In genomic region chr6:100437980-100438379, GRCm38 (mm10) we compare ENCODE assay signal across 7 mouse cellular contexts.
DNase-seq lines count a peak whose midpoint lies in the region; ATAC-seq lines count a peak whose summit lies in the region.

No protein-coding gene starts in this region.

- WGBS in lung, embryonic 15.5 days = 26% methylated on average over 5 of the region's 5 CpGs
- WGBS in hindbrain, embryonic 12.5 days = 34% methylated on average over 5 of the region's 5 CpGs
- WGBS in liver, embryonic 15.5 days (ENCODE audit: insufficient replicate concordance) = 21% methylated on average over 5 of the region's 5 CpGs
- 34% methylated on average over 5 of the region's 5 CpGs for WGBS in stomach, embryonic 15.5 days

- H3K4me2 ChIP-seq in lung, embryonic 15.5 days = peak overlapping the region; percentile 53; the same call in 1 of the 2 replicates
- peak overlapping the region; percentile 52 for H3K4me2 ChIP-seq in hindbrain, embryonic 12.5 days (replicated peaks)
- H3K4me2 ChIP-seq in liver, embryonic 15.5 days = peak overlapping the region; percentile 47; the same call in 1 of the 2 replicates
- H3K4me2 ChIP-seq in stomach, embryonic 15.5 days = peak overlapping the region; percentile 49

- ATAC-seq in lung, embryonic 15.5 days (ENCODE audit: borderline replicate concordance, extremely low read depth, low FRiP score, low TSS enrichment) = no peak
- no peak for ATAC-seq in hindbrain, embryonic 12.5 days (ENCODE audit: low FRiP score)
- no peak for ATAC-seq in liver, embryonic 15.5 days (ENCODE audit: insufficient read depth)
- ATAC-seq in stomach, embryonic 15.5 days (ENCODE audit: insufficient read depth, low FRiP score, low read depth) = no peak

- no peak for DNase-seq in lung, postnatal 14 days
- DNase-seq in cerebellum, postnatal 14 days = no peak
- no peak for DNase-seq in frontal cortex, postnatal 14 days (ENCODE audit: low spot score in 2 of 2)

- H3K4me3 ChIP-seq in lung, embryonic 15.5 days = no peak overlapping the region
- no peak overlapping the region for H3K4me3 ChIP-seq in hindbrain, embryonic 12.5 days
- H3K4me3 ChIP-seq in liver, embryonic 15.5 days (replicated peaks) = no peak overlapping the region
- H3K4me3 ChIP-seq in stomach, embryonic 15.5 days (replicated peaks) = no peak overlapping the region

- no peaks in the 10 kb centered on the region for H3K9me3 ChIP-seq in lung, embryonic 15.5 days
- H3K9me3 ChIP-seq in hindbrain, embryonic 12.5 days (replicated peaks) = no peaks in the 10 kb centered on the region
- no peaks in the 10 kb centered on the region for H3K9me3 ChIP-seq in liver, embryonic 15.5 days (replicated peaks)
- H3K9me3 ChIP-seq in stomach, embryonic 15.5 days = no peaks in the 10 kb centered on the region

- H3K4me1 ChIP-seq in lung, embryonic 15.5 days = peaks cover 16% of the 10 kb centered on the region
- peaks cover 24% of the 10 kb centered on the region for H3K4me1 ChIP-seq in hindbrain, embryonic 12.5 days
- H3K4me1 ChIP-seq in liver, embryonic 15.5 days (replicated peaks) = peaks cover under 1% of the 10 kb centered on the region; the same call in 1 of the 2 replicates
- H3K4me1 ChIP-seq in stomach, embryonic 15.5 days = peaks cover 12% of the 10 kb centered on the region; the same call in 1 of the 2 replicates

- H3K27ac ChIP-seq in lung, embryonic 15.5 days = no peak overlapping the region
- H3K27ac ChIP-seq in hindbrain, embryonic 12.5 days = no peak overlapping the region
- H3K27ac ChIP-seq in liver, embryonic 15.5 days (replicated peaks) = no peak overlapping the region
- no peak overlapping the region for H3K27ac ChIP-seq in stomach, embryonic 15.5 days

- no peak overlapping the region for H3K9ac ChIP-seq in lung, embryonic 15.5 days
- no peak overlapping the region for H3K9ac ChIP-seq in hindbrain, embryonic 12.5 days
- H3K9ac ChIP-seq in liver, embryonic 15.5 days = no peak overlapping the region
- no peak overlapping the region for H3K9ac ChIP-seq in stomach, embryonic 15.5 days

- peaks cover 11% of the 10 kb centered on the region for H3K27me3 ChIP-seq in lung, embryonic 15.5 days
- peaks cover 70% of the 10 kb centered on the region for H3K27me3 ChIP-seq in hindbrain, embryonic 12.5 days
- H3K27me3 ChIP-seq in liver, embryonic 15.5 days = 0 out of 2 replicates have a peak, but pooled peaks cover 5% of the 10 kb centered on the region
- H3K27me3 ChIP-seq in stomach, embryonic 15.5 days (replicated peaks) = 0 out of 2 replicates have a peak, but pooled peaks cover 4% of the 10 kb centered on the region

- no peaks in the 10 kb centered on the region for H3K36me3 ChIP-seq in lung, embryonic 15.5 days
- H3K36me3 ChIP-seq in hindbrain, embryonic 12.5 days = no peaks in the 10 kb centered on the region
- no peaks in the 10 kb centered on the region for H3K36me3 ChIP-seq in liver, embryonic 15.5 days (replicated peaks)
- no peaks in the 10 kb centered on the region for H3K36me3 ChIP-seq in stomach, embryonic 15.5 days
